Mouse (Mus musculus): ENCODE measurements at regions not wholly inside any gene's neighbourhood (a gene's known extent, or its start where the extent isn't known, plus 50 kb on each side); places are given as distances from the start of the nearest gene placed in this dataset.

- ATAC-seq (ENCODE audit: low read depth), result no peak
- H3K4me3 ChIP-seq (ENCODE audit: low read depth, low read length), result no peak overlapping the region
- H3K36me3 ChIP-seq (ENCODE audit: control insufficient read depth, insufficient read depth), result no peaks in the 10 kb centered on the region
- no peaks in the 10 kb centered on the region; the same call in 1 of the 2 replicates for H3K4me1 ChIP-seq (ENCODE audit: control insufficient read depth, low read depth, low read length)
- no peaks in the 10 kb centered on the region; the same call in 1 of the 2 replicates for H3K27me3 ChIP-seq (ENCODE audit: control insufficient read depth, insufficient read depth, low read depth, low read length)
- no peak overlapping the region for H3K9ac ChIP-seq (ENCODE audit: low read depth, low read length)
- H3K27ac ChIP-seq (ENCODE audit: low read length), result no peak overlapping the region
- H3K4me2 ChIP-seq (ENCODE audit: low read depth, low read length), result no peak overlapping the region
- no peaks in the 10 kb centered on the region for H3K9me3 ChIP-seq (replicated peaks; ENCODE audit: control insufficient read depth, low read length)
- 64% methylated on average over 8 of the region's 8 CpGs for WGBS (ENCODE audit: insufficient replicate concordance)
These were observed 200.1 kb downstream of the Bcor start for GRCm38 (mm10) chrX:11959871-11960552.

GRCm38 (mm10) chrX:11961350-11961749 is 198.8 kb downstream of the Bcor start:
- Histone ChIP-seq H3K9me3 (replicated peaks; ENCODE audit: control insufficient read depth, low read length) (no peaks in the 10 kb centered on the region), H3K36me3 (ENCODE audit: control insufficient read depth, insufficient read depth) (no peaks in the 10 kb centered on the region), H3K4me3 (ENCODE audit: low read depth, low read length) (no peak overlapping the region), H3K9ac (ENCODE audit: low read depth, low read length) (no peak overlapping the region), H3K27me3 (ENCODE audit: control insufficient read depth, insufficient read depth, low read depth, low read length) (no peaks in the 10 kb centered on the region; the same call in 1 of the 2 replicates), H3K27ac (ENCODE audit: low read length) (no peak overlapping the region), H3K4me1 (ENCODE audit: control insufficient read depth, low read depth, low read length) (no peaks in the 10 kb centered on the region; the same call in 1 of the 2 replicates), H3K4me2 (ENCODE audit: low read depth, low read length) (no peak overlapping the region)
- ATAC-seq (ENCODE audit: low read depth), result peak; percentile 27; the same call in 1 of the 2 replicates
- WGBS (ENCODE audit: insufficient replicate concordance), result 31% methylated on average over 2 of the region's 2 CpGs

GRCm38 (mm10) chrX:11964428-11964827 is 195.7 kb downstream of the Bcor start:
- H3K9ac ChIP-seq (ENCODE audit: low read depth, low read length), result no peak overlapping the region
- no peak overlapping the region for H3K4me2 ChIP-seq (ENCODE audit: low read depth, low read length)
- no peak for ATAC-seq (ENCODE audit: low read depth)
- H3K9me3 ChIP-seq (replicated peaks; ENCODE audit: control insufficient read depth, low read length), result no peaks in the 10 kb centered on the region
- no peaks in the 10 kb centered on the region for H3K36me3 ChIP-seq (ENCODE audit: control insufficient read depth, insufficient read depth)
- H3K27me3 ChIP-seq (ENCODE audit: control insufficient read depth, insufficient read depth, low read depth, low read length), result no peaks in the 10 kb centered on the region; the same call in 1 of the 2 replicates
- WGBS (ENCODE audit: insufficient replicate concordance), result 70% methylated on average over 3 of the region's 3 CpGs
- H3K4me1 ChIP-seq (ENCODE audit: control insufficient read depth, low read depth, low read length), result no peaks in the 10 kb centered on the region; the same call in 1 of the 2 replicates
- H3K27ac ChIP-seq (ENCODE audit: low read length), result no peak overlapping the region
- H3K4me3 ChIP-seq (ENCODE audit: low read depth, low read length), result no peak overlapping the region

- H3K36me3 ChIP-seq (ENCODE audit: control insufficient read depth, insufficient read depth), result no peaks in the 10 kb centered on the region
- no peak overlapping the region for H3K4me3 ChIP-seq (ENCODE audit: low read depth, low read length)
- no peak overlapping the region for H3K4me2 ChIP-seq (ENCODE audit: low read depth, low read length)
- H3K9me3 ChIP-seq (replicated peaks; ENCODE audit: control insufficient read depth, low read length), result no peaks in the 10 kb centered on the region
- WGBS (ENCODE audit: insufficient replicate concordance), result 50% methylated on average over 4 of the region's 4 CpGs
- no peaks in the 10 kb centered on the region for H3K4me1 ChIP-seq (ENCODE audit: control insufficient read depth, low read depth, low read length)
- ATAC-seq (ENCODE audit: low read depth), result no peak
- no peak overlapping the region for H3K27ac ChIP-seq (ENCODE audit: low read length)
- H3K27me3 ChIP-seq (ENCODE audit: control insufficient read depth, insufficient read depth, low read depth, low read length), result no peaks in the 10 kb centered on the region
- no peak overlapping the region for H3K9ac ChIP-seq (ENCODE audit: low read depth, low read length)
These were observed 181.5 kb downstream of the Bcor start for GRCm38 (mm10) chrX:11978679-11979078.

- no peaks in the 10 kb centered on the region for H3K4me1 ChIP-seq (ENCODE audit: control insufficient read depth, low read depth, low read length)
- whole genome bisulfite sequencing (ENCODE audit: insufficient replicate concordance), result 19% methylated on average over 1 of the region's 1 CpGs
- H3K27ac ChIP-seq (ENCODE audit: low read length), result no peak overlapping the region
- no peaks in the 10 kb centered on the region for H3K9me3 ChIP-seq (replicated peaks; ENCODE audit: control insufficient read depth, low read length)
- ATAC-seq (ENCODE audit: low read depth), result no peak
- no peaks in the 10 kb centered on the region for H3K36me3 ChIP-seq (ENCODE audit: control insufficient read depth, insufficient read depth)
- H3K9ac ChIP-seq (ENCODE audit: low read depth, low read length), result no peak overlapping the region
- H3K27me3 ChIP-seq (ENCODE audit: control insufficient read depth, insufficient read depth, low read depth, low read length), result no peaks in the 10 kb centered on the region
- no peak overlapping the region for H3K4me2 ChIP-seq (ENCODE audit: low read depth, low read length)
- H3K4me3 ChIP-seq (ENCODE audit: low read depth, low read length), result no peak overlapping the region
These were observed 176.9 kb downstream of the Bcor start for GRCm38 (mm10) chrX:11983276-11983675.

All from liver, embryonic 16.5 days (tissue).